14 mouse cellular contexts compared by ENCODE assay signal in the genomic region with DNA sequence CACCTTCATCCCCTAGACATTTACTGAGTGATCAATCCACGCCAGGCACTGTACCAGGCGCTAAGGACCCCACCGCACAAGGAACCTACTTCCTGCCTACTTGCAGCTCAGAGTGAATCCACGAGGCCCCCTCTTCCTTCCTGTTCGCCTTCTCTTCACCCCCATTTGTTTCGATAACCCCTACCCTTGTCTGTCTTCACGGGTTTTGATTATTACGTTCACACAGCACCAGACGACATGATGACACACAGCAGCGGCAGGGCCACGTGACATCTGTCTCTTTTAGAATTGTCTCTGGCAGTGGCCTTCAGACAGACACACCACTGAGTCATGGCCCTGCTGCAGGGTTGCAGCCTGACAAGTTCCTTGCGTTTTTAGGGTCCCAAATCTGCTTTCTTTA. TPM values are rescaled to one million over a fixed set of nuclear protein-coding genes. Genes with fewer than 3 reads are reported as not detected.
DNase-seq lines count a peak whose midpoint lies in the region; ATAC-seq and TF ChIP-seq lines count a peak whose summit lies in the region.
"Had no signal": no experiment of that assay in that cellular context is flagged by ENCODE, and none has a peak within 500 bp of the region (broad histone marks: within the 10 kb centered on the region; RNA-seq: fewer than 3 reads in every experiment).

No protein-coding gene starts in this region.

- DNase-seq in lung, postnatal 0 days (ENCODE audit: low spot score) = peak; percentile 18
- DNase-seq in lung, adult 2 months = no peak
- DNase-seq in limb, embryonic 10.5 days (ENCODE audit: low spot score) = no peak
- peak; percentile 66 for DNase-seq in thymus, postnatal 4 days
- no peak for DNase-seq in forebrain, embryonic 10.5 days (ENCODE audit: extremely low spot score, low spot score)
- DNase-seq in right cerebral cortex, postnatal 25 days = no peak
- DNase-seq: cerebellum, postnatal 14 days; heart, adult 2 months; kidney, postnatal 36 days; lung, embryonic 14.5 days; midbrain, embryonic 14.5 days had no signal

- 50% methylated on average over 12 of the region's 12 CpGs for WGBS in lung, postnatal 0 days
- WGBS in lung, adult 2 months = 39% methylated on average over 12 of the region's 12 CpGs
- 78% methylated on average over 12 of the region's 12 CpGs for WGBS in limb, embryonic 10.5 days
- 84% methylated on average over 12 of the region's 12 CpGs for WGBS in forebrain, embryonic 10.5 days

- H3K27me3 ChIP-seq in lung, postnatal 0 days (replicated peaks; ENCODE audit: insufficient read depth, low read length) = no peaks in the 10 kb centered on the region
- H3K27me3 ChIP-seq in limb, embryonic 10.5 days (ENCODE audit: low read depth, poor library complexity, severe bottlenecking) = peaks cover 14% of the 10 kb centered on the region
- H3K27me3 ChIP-seq in forebrain, embryonic 10.5 days (ENCODE audit: poor library complexity, severe bottlenecking) = peaks cover 44% of the 10 kb centered on the region

- TF ChIP-seq EP300 in lung, postnatal 0 days (IDR thresholded peaks at IDR 0.05) = no peak

- peaks cover 7% of the 10 kb centered on the region; the same call in 1 of the 2 replicates for H3K4me1 ChIP-seq in lung, postnatal 0 days (ENCODE audit: insufficient read depth, low read depth, low read length)
- peaks cover 14% of the 10 kb centered on the region for H3K4me1 ChIP-seq in lung, adult 2 months (ENCODE audit: control insufficient read depth, insufficient read depth, low read length)
- H3K4me1 ChIP-seq in limb, embryonic 10.5 days = peaks cover 45% of the 10 kb centered on the region
- peaks cover 37% of the 10 kb centered on the region for H3K4me1 ChIP-seq in forebrain, embryonic 10.5 days

- ATAC-seq in lung, postnatal 0 days = no peak
- peak; percentile 17 for ATAC-seq in activated CD4-positive, CD25-positive, alpha-beta regulatory T cell, adult 4 months
- ATAC-seq: hindbrain, postnatal 0 days had no signal

- no peak overlapping the region for H3K4me3 ChIP-seq in lung, postnatal 0 days (ENCODE audit: low read depth, low read length)
- H3K4me3 ChIP-seq in lung, adult 2 months (replicated peaks; ENCODE audit: extremely low read depth, low read depth, low read length) = no peak overlapping the region
- H3K4me3 ChIP-seq in limb, embryonic 10.5 days = no peak overlapping the region
- no peak overlapping the region for H3K4me3 ChIP-seq in forebrain, embryonic 10.5 days
- H3K4me3 ChIP-seq: heart, adult 2 months had no signal

- H3K4me2 ChIP-seq in lung, postnatal 0 days (replicated peaks; ENCODE audit: low read depth, low read length) = no peak overlapping the region

- H3K9ac ChIP-seq in lung, postnatal 0 days (replicated peaks; ENCODE audit: low read depth) = no peak overlapping the region
- H3K9ac ChIP-seq: lung, embryonic 14.5 days had no signal

- TF ChIP-seq CTCF in lung, postnatal 0 days (IDR thresholded peaks at IDR 0.05) = no peak
- no peak for TF ChIP-seq CTCF in lung, adult 2 months (IDR thresholded peaks at IDR 0.05; ENCODE audit: insufficient read depth, low read length)

- no peak for TF ChIP-seq POLR2A in lung, adult 2 months (IDR thresholded peaks at IDR 0.05; ENCODE audit: borderline replicate concordance, extremely low read depth, low read depth, low read length)

- no peaks in the 10 kb centered on the region for H3K9me3 ChIP-seq in lung, postnatal 0 days (ENCODE audit: low read length)
- no peaks in the 10 kb centered on the region for H3K9me3 ChIP-seq in limb, embryonic 10.5 days (replicated peaks)
- no peaks in the 10 kb centered on the region for H3K9me3 ChIP-seq in forebrain, embryonic 10.5 days

- H3K27ac ChIP-seq in lung, postnatal 0 days (ENCODE audit: low read length) = no peak overlapping the region
- H3K27ac ChIP-seq in limb, embryonic 10.5 days = peak overlapping the region; percentile 53; the same call in 1 of the 2 replicates
- no peak overlapping the region for H3K27ac ChIP-seq in forebrain, embryonic 10.5 days
- H3K27ac ChIP-seq: hindbrain, postnatal 0 days; stomach, postnatal 0 days had no signal

- H3K36me3 ChIP-seq in lung, postnatal 0 days (ENCODE audit: insufficient read depth, low read length) = no peaks in the 10 kb centered on the region
- H3K36me3 ChIP-seq in limb, embryonic 10.5 days = no peaks in the 10 kb centered on the region
- H3K36me3 ChIP-seq in forebrain, embryonic 10.5 days (replicated peaks) = no peaks in the 10 kb centered on the region

RNA-seq across cellular contexts. Expression of gene Fam76a, which starts 21.7 kb away (rescaled TPM):
- polyA plus RNA-seq in lung, postnatal 0 days (2015; fragmentation: Nextera tagmentation; extraction: Ambion mirVana) = 53.9 and 57.6 TPM in 2 replicates
- 19.2 and 21.9 TPM in 2 replicates for polyA plus RNA-seq in lung, adult 2 months (2012; rRNA removed)
- polyA plus RNA-seq in activated CD4-positive, CD25-positive, alpha-beta regulatory T cell, adult 4 months (2017; shearing (Covaris generic)) = 10 to 100 TPM; 17.3 to 19.3 TPM
- polyA plus RNA-seq in limb, embryonic 10.5 days (2016; fragmentation: Nextera tagmentation; extraction: Ambion mirVana) = 25.7 and 27.9 TPM in 2 replicates
- 29.7 and 32.2 TPM in 2 replicates for polyA plus RNA-seq in forebrain, embryonic 10.5 days (2016; fragmentation: Nextera tagmentation; extraction: Ambion mirVana)

RNA-seq across cellular contexts. Expression of gene Fgr, which starts 29.8 kb away (rescaled TPM):
- 4.0 and 4.7 TPM in 2 replicates for polyA plus RNA-seq in lung, postnatal 0 days (2015; fragmentation: Nextera tagmentation; extraction: Ambion mirVana)
- polyA plus RNA-seq in lung, adult 2 months (2012; rRNA removed) = 10.7 and 19.1 TPM in 2 replicates
- 1 to 10 TPM; 4.2 TPM for polyA plus RNA-seq in activated CD4-positive, CD25-positive, alpha-beta regulatory T cell, adult 4 months (2017; shearing (Covaris generic))
- 0.19 and 0.33 TPM in 2 replicates for polyA plus RNA-seq in limb, embryonic 10.5 days (2016; fragmentation: Nextera tagmentation; extraction: Ambion mirVana)
- polyA plus RNA-seq in forebrain, embryonic 10.5 days (2016; fragmentation: Nextera tagmentation; extraction: Ambion mirVana) = 0.06 and 0.11 TPM in 2 replicates

RNA-seq across cellular contexts. Expression of gene Stx12, which starts 59.8 kb away (rescaled TPM):
- polyA plus RNA-seq in lung, postnatal 0 days (2015; fragmentation: Nextera tagmentation; extraction: Ambion mirVana) = 80.8 and 85.9 TPM in 2 replicates
- 22.0 and 28.3 TPM in 2 replicates for polyA plus RNA-seq in lung, adult 2 months (2012; rRNA removed)
- 10 to 100 TPM; 33.0 to 36.2 TPM for polyA plus RNA-seq in activated CD4-positive, CD25-positive, alpha-beta regulatory T cell, adult 4 months (2017; shearing (Covaris generic))
- 45.4 and 52.9 TPM in 2 replicates for polyA plus RNA-seq in limb, embryonic 10.5 days (2016; fragmentation: Nextera tagmentation; extraction: Ambion mirVana)
- 52.8 and 53.9 TPM in 2 replicates for polyA plus RNA-seq in forebrain, embryonic 10.5 days (2016; fragmentation: Nextera tagmentation; extraction: Ambion mirVana)

Comparison
In these comparisons a context has a peak if more than half of its experiments do, and no peak if none do; other contexts are left out.
1. DNase-seq: peak in lung, postnatal 0 days (single experiment) and thymus, postnatal 4 days (single experiment); none in lung, adult 2 months (single experiment), limb, embryonic 10.5 days (single experiment), forebrain, embryonic 10.5 days (single experiment) and right cerebral cortex, postnatal 25 days (single experiment).